Mouse (Mus musculus) bone marrow, adult 2 months (tissue): ENCODE results near the gene Akap6. TPM values are rescaled to one million over a fixed set of nuclear protein-coding genes. Genes with fewer than 3 reads are reported as not detected.
A peak's percentile ranks its signal among the peaks of the same experiment; 100 is the strongest.

ENCODE experiments used
- H3K27ac ChIP-seq: fragments of 200-500 bp; 2 replicates; pipeline ENCODE4 v1.5.1; 2012; ENCODE audit warnings: low read depth, mild to moderate bottlenecking, control low read depth, inconsistent platforms, low read length; ENCODE audit not compliant: control insufficient read depth, poor library complexity, insufficient read depth
- H3K4me1 ChIP-seq: fragments of 200-500 bp; 2 replicates; pipeline ENCODE4 v1.6.1; 2011; ENCODE audit warnings: low read length; ENCODE audit not compliant: control insufficient read depth, insufficient read depth
- H3K4me3 ChIP-seq: fragments of 200-500 bp; replicated peaks from 2 replicates; pipeline ENCODE3; 2011; ENCODE audit warnings: mild to moderate bottlenecking, low read depth, low read length, control low read depth; ENCODE audit not compliant: control insufficient read depth
- CTCF ChIP-seq: fragments of 200-500 bp; IDR thresholded peaks from 2 replicates; pipeline ENCODE4 v1.5.1; 2011; ENCODE audit warnings: low read length, control low read depth; ENCODE audit not compliant: control insufficient read depth, insufficient read depth
- POLR2A ChIP-seq: fragments of 200-500 bp; IDR thresholded peaks from 2 replicates; pipeline ENCODE4 v1.6.1; 2011; ENCODE audit warnings: low read depth, mild to moderate bottlenecking, control low read depth, low read length, borderline replicate concordance; ENCODE audit not compliant: control insufficient read depth
- WGBS: fragments of 180-500 bp; shearing (Covaris S2); methylation state at CpG from one replicate; pipeline ENCODE4 v1.1.7; 2018; 5-methylcytosine and 5-hydroxymethylcytosine counted together
- polyA plus RNA-seq: library from polyadenylated mRNA; stranded (reverse); fragments of >200 nt; gene quantifications from 2 replicates; pipeline ENCODE4 v1.2.4, GENCODE M21; 2011; ENCODE audit warnings: low replicate concordance; ENCODE audit not compliant: missing spikeins, insufficient read depth, insufficient read length

The Akap6 gene
- polyA plus RNA-seq, 1 experiment, result 0.37 TPM

DNA sequence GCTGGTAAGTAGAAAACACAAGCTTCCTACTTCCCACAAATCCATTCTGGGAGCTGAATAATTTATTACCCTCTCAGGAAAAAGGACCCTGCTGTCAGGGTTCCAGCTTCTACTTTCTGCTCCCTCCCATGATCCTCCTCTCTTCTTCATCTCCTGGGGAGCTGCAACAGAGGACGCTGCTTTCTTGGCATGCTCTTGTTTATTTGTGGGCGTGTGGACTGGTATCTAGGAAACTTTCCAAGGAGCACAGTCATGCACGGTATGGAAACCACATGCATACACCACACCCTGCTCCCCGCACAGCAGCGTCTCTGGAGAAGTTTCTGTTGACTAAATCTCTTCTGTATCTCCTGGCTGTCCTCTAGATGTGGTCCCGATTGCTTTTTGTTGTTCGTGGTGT lies 119.4 kb downstream of the Akap6 start:
- TF ChIP-seq CTCF, result no peak
- no peak for TF ChIP-seq POLR2A

DNA sequence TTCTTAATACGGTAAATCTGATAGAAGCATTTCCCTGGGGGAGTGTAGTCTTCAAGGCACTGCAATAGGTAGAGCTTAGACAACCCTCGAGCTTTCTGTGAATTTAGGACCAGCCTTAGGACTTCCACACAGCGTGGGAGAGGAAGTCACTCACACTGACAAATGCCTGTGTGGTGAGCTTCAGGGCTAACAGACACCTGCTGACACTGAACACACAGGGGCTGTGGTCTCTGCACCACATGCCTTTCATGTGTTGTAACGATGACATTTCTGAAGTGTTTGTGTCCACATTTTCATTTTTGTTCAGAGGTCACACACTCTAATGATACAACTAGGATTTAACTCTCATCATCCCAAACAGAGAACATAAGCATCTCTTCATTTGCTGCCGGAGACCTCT lies 125.6 kb downstream of the Akap6 start:
- 36% methylated on average over 5 of the region's 5 CpGs for WGBS
- Histone ChIP-seq H3K4me1 (no peaks in the 10 kb centered on the region; the same call in 1 of the 2 replicates), H3K27ac (no peak overlapping the region), H3K4me3 (no peak overlapping the region)
- TF ChIP-seq POLR2A (no peak), CTCF (no peak)

More for the DNA sequence above, 119.4 kb downstream of the Akap6 start:
- H3K4me1 ChIP-seq, result no peaks in the 10 kb centered on the region; the same call in 1 of the 2 replicates
- no peak overlapping the region for H3K4me3 ChIP-seq
- no peak overlapping the region for H3K27ac ChIP-seq
- WGBS, result 22% methylated on average over 7 of the region's 7 CpGs

DNA sequence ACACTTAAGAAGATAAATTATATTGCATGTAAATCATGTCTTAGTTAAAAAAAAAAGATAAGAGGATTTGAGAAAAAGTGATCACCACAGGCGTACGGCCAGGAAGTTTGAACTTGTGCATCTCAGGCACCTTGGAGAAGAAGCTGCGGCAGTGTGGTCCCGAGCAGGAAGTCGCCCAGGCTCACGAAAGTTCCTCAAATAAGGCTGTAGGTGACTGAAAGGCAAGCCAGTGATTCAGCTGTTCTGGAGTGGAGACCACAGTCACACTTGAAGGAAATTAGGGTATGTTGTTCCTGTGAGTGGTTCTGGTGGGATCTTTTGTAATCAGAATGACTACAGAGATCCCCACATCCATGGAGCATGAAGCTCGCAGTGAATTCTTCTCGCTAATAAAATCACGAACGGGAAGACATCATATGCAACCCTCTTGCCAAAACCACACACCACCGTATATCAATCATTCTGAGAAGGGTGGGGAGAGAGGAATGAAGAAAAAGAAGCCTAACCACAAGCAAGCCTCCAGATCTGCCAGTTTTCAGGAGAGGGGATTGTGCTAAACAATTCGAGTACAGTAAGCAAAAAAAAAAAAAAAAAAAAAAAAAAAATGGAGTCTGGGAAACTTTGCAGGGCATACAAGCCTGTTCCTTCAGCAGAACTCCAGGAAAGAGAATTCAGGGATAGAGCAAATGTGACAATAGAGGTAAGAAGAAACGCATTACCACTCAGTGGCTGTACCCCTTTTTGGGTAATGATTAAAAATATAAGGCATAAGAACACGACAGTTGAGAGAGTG lies 130.0 kb downstream of the Akap6 start:
- 4% methylated on average over 14 of the region's 14 CpGs for WGBS
- TF ChIP-seq POLR2A (no peak), CTCF (no peak)
- H3K4me1 ChIP-seq, result no peaks in the 10 kb centered on the region; the same call in 1 of the 2 replicates
- H3K4me3 ChIP-seq, result no peak overlapping the region
- no peak overlapping the region for H3K27ac ChIP-seq

DNA sequence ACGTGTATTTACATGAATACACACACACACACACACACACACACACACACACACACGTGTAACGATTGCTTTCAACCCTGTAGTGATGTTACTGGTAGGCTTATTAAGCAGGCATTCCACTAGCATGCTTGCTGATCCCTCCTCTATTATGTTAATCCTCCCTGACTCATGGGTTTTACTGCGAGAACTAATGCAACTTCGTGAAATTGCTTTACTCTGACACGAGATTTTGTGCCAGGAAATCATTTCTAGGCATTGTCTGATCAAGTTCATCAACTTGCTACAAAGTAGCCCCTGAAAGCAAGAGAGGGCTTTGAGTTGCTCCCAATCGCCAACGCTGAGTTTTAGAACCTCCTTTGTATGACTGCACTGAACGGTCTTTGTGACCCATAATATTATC lies 132.6 kb downstream of the Akap6 start:
- no peak overlapping the region for H3K4me3 ChIP-seq
- WGBS, result 65% methylated on average over 9 of the region's 9 CpGs
- TF ChIP-seq POLR2A (no peak), CTCF (no peak)
- no peaks in the 10 kb centered on the region for H3K4me1 ChIP-seq
- no peak overlapping the region for H3K27ac ChIP-seq

DNA sequence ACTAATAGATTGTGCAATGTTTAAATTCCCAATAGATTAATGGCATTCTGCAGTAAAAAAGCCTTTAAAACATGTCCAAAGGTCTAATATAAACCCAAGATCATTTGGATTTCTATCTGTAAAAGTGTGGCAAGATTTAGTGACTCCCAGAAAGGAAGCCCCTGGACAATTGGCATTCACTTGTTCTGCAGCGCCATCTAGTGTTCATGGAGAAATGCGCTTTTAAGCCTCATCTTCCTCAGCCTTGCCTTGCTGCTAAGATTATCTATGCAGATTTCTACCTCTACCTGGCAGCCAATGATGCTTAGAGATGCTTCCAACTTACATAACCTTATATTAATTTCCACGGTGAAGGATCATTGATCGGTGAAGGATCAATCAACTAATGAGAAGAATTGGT lies 133.0 kb downstream of the Akap6 start:
- no peak for TF ChIP-seq POLR2A
- TF ChIP-seq CTCF, result peak; percentile 29; the same call in 1 of the 2 replicates
- Histone ChIP-seq H3K4me1 (no peaks in the 10 kb centered on the region), H3K4me3 (no peak overlapping the region), H3K27ac (no peak overlapping the region)
- 6% methylated on average over 4 of the region's 4 CpGs for WGBS

DNA sequence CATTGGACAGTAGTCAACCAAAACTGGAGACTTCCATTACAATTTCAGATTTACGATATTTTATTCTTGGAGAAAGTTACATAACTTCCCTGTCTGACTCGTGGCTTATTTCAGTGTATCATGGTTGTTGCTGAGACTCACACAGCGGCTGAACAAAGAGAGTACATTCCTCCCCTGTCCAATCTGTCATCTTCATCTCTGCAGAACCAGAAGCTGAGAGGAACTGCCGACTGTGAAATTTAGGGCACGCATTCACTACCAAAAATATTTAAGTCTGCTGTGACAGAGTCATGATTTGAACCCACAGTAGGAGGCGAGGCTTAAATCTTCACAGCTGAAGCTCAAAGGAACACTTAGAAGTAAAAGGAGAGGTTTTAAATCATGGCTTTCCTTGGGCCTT lies 134.0 kb downstream of the Akap6 start:
- Histone ChIP-seq H3K27ac (no peak overlapping the region), H3K4me3 (no peak overlapping the region), H3K4me1 (no peaks in the 10 kb centered on the region)
- TF ChIP-seq POLR2A, result no peak
- no peak for TF ChIP-seq CTCF
- 39% methylated on average over 6 of the region's 6 CpGs for WGBS

DNA sequence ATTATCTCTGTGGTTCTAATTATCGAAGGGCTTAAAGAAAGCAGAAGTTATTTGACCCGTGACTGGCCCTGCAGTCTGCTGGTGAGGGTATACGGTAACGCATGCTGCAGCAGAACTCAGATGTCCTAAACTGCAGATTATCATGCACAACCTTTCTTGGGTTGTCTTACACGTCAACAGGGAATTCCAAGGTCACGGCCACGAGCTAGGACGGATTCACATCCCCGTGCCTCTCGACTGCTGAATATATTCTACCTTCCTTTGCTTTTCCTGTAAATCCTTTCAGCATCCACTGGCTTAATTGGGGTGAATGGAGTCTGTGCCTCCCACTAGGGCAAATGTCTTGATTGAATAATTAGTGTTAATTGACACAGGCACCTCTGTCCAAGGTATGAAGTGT lies 134.9 kb downstream of the Akap6 start:
- TF ChIP-seq CTCF, result no peak
- no peak for TF ChIP-seq POLR2A
- no peak overlapping the region for H3K27ac ChIP-seq
- H3K4me1 ChIP-seq, result no peaks in the 10 kb centered on the region
- 60% methylated on average over 10 of the region's 10 CpGs for WGBS
- H3K4me3 ChIP-seq, result no peak overlapping the region

DNA sequence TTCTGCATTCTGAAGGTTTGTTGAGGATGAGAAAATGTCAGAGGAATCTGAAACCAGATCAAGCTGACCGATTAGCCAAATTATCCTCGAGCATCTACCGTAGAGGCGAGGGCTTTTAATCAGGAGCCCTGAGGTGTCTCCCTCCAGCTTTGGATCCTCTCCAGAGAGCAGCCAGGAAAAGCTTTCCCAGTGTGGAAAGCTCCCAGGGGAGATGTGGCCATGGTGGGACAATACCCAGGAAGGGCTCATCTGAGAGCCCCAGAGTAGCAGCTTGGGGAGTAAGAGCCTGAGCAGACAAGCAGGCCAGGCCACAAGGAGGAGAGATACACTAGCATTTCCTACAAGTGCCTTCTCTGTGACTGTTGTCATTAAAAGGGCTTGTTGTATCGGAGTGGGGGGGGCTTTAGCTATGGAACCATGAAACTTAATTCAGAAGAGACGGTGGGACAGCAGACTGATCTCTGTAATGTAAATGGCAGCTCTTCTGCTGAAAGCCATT lies 135.6 kb downstream of the Akap6 start:
- no peak overlapping the region for H3K27ac ChIP-seq
- WGBS, result 77% methylated on average over 6 of the region's 6 CpGs
- no peak overlapping the region for H3K4me3 ChIP-seq
- TF ChIP-seq POLR2A, result no peak
- H3K4me1 ChIP-seq, result no peaks in the 10 kb centered on the region

DNA sequence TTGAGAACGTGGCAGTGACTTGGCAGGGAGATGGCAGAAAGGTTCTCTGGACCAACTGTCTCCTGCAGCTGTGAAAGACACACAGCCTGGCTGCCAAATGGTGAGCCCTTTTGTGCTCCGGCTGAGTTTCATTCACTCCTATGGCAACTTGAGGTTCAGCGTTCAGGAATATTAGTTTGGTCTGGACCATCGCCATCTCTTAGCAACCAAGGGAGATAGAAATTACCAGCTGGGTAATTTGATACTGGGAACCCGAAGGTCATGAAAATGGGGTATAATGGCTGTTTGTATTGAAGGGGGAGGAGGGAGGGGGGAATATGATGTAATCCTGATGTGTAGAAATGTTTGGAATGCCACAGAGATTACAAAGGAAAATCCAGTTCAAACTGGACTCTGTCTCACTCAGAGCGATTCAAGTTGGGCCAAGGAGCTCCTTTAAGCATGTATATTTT lies 136.1 kb downstream of the Akap6 start:
- no peaks in the 10 kb centered on the region for H3K4me1 ChIP-seq
- H3K27ac ChIP-seq, result no peak overlapping the region
- 78% methylated on average over 6 of the region's 6 CpGs for WGBS
- no peak overlapping the region for H3K4me3 ChIP-seq
- TF ChIP-seq CTCF (no peak), POLR2A (no peak)
